ENCODE assay signal across 10 mouse cellular contexts in genomic region chr5:24484963-24485362, GRCm38 (mm10). TPM values are rescaled to one million over a fixed set of nuclear protein-coding genes. Genes with fewer than 3 reads are reported as not detected.
DNase-seq lines count a peak whose midpoint lies in the region; ATAC-seq and TF ChIP-seq lines count a peak whose summit lies in the region.
"Had no signal": no experiment of that assay in that cellular context is flagged by ENCODE, and none has a peak within 500 bp of the region (broad histone marks: within the 10 kb centered on the region; RNA-seq: fewer than 3 reads in every experiment).

No protein-coding gene starts in this region.

- no peak for TF ChIP-seq POLR2A in liver, adult 2 months (IDR thresholded peaks at IDR 0.05; ENCODE audit: extremely low read depth, insufficient read depth, low read length)

- H3K27ac ChIP-seq in hindbrain, embryonic 13.5 days: peak overlapping the region; percentile 82
- H3K27ac ChIP-seq in liver, adult 2 months (replicated peaks; ENCODE audit: insufficient read depth, low read depth, low read length): no peak overlapping the region

- H3K4me2 ChIP-seq in hindbrain, embryonic 13.5 days: peak overlapping the region; percentile 50

- H3K4me3 ChIP-seq in hindbrain, embryonic 13.5 days: peak overlapping the region; percentile 15
- no peak overlapping the region for H3K4me3 ChIP-seq in liver, adult 2 months (ENCODE audit: insufficient read depth, low read depth, low read length)
- H3K4me3 ChIP-seq: megakaryocyte, embryonic 14.5 days had no signal

- no peaks in the 10 kb centered on the region for H3K9me3 ChIP-seq in hindbrain, embryonic 13.5 days
- H3K9me3 ChIP-seq: megakaryocyte, embryonic 14.5 days had no signal

- DNase-seq in right cerebral cortex, postnatal 10 days (ENCODE audit: low spot score in 2 of 2): peak; percentile 44 to 52
- DNase-seq in right cerebral cortex, postnatal 14 days: no peak
- peak; percentile 59 for DNase-seq in liver, adult 2 months (ENCODE audit: extremely low read depth, low read depth, low spot score)
- DNase-seq in retina, postnatal 1 day: peak; percentile 56
- no peak for DNase-seq in layer of hippocampus, postnatal 14 days (ENCODE audit: low spot score in 2 of 2)
- DNase-seq in testis, postnatal 10 days (ENCODE audit: low spot score): no peak
- DNase-seq in lung, postnatal 25 days (ENCODE audit: low spot score): no peak
- DNase-seq: heart, postnatal 14 days had no signal

- 14% methylated on average over 22 of the region's 22 CpGs for WGBS in hindbrain, embryonic 13.5 days
- WGBS in liver, adult 2 months: 43% methylated on average over 22 of the region's 22 CpGs

- peak overlapping the region; percentile 65; the same call in 1 of the 2 replicates for H3K9ac ChIP-seq in hindbrain, embryonic 13.5 days
- H3K9ac ChIP-seq in liver, adult 2 months (ENCODE audit: low read depth, low read length): peak overlapping the region; percentile 23; the same call in 1 of the 2 replicates

- peak; percentile 18; the same call in 1 of the 2 replicates for ATAC-seq in hindbrain, embryonic 13.5 days (ENCODE audit: low FRiP score)

- peaks cover 70% of the 10 kb centered on the region for H3K36me3 ChIP-seq in hindbrain, embryonic 13.5 days
- H3K36me3 ChIP-seq in liver, adult 2 months (ENCODE audit: control insufficient read depth, insufficient read depth, low read length): peaks cover 3% of the 10 kb centered on the region

- peaks cover 92% of the 10 kb centered on the region for H3K4me1 ChIP-seq in hindbrain, embryonic 13.5 days (replicated peaks)
- peaks cover 10% of the 10 kb centered on the region for H3K4me1 ChIP-seq in liver, adult 2 months (ENCODE audit: control insufficient read depth, insufficient read depth, low read length)
- H3K4me1 ChIP-seq: megakaryocyte, embryonic 14.5 days had no signal

- no peak for TF ChIP-seq CTCF in liver, adult 2 months (IDR thresholded peaks at IDR 0.05; ENCODE audit: low read depth, low read length)

- 0 out of 2 replicates have a peak, but pooled peaks cover 5% of the 10 kb centered on the region for H3K27me3 ChIP-seq in hindbrain, embryonic 13.5 days
- H3K27me3 ChIP-seq in liver, adult 2 months (ENCODE audit: control insufficient read depth, insufficient read depth, low read length): no peaks in the 10 kb centered on the region
- H3K27me3 ChIP-seq: megakaryocyte, embryonic 14.5 days had no signal

- H3K79me2 ChIP-seq in liver, adult 2 months (ENCODE audit: control insufficient read depth, insufficient read depth, low read length): no peaks in the 10 kb centered on the region

RNA-seq across cellular contexts. Expression of gene Agap3, which starts 33.0 kb away (rescaled TPM):
- polyA plus RNA-seq in hindbrain, embryonic 13.5 days (2015; fragmentation: Nextera tagmentation; extraction: Ambion mirVana): 47.8 and 50.3 TPM in 2 replicates
- 13.8 and 17.9 TPM in 2 replicates for total RNA-seq in liver, adult 2 months (2014; rRNA removed)
- polyA plus RNA-seq in liver, adult 2 months (2012; rRNA removed): 33.7 and 37.8 TPM in 2 replicates
- total RNA-seq in layer of hippocampus, postnatal 14 days (2021): 100 to 1,000 TPM; 540 to 568 TPM

RNA-seq across cellular contexts. Expression of gene Tmub1, which starts 37.3 kb away (rescaled TPM):
- polyA plus RNA-seq in hindbrain, embryonic 13.5 days (2015; fragmentation: Nextera tagmentation; extraction: Ambion mirVana): 51.9 and 57.4 TPM in 2 replicates
- total RNA-seq in liver, adult 2 months (2014; rRNA removed): 5.2 and 6.2 TPM in 2 replicates
- 30.7 and 35.2 TPM in 2 replicates for polyA plus RNA-seq in liver, adult 2 months (2012; rRNA removed)
- total RNA-seq in layer of hippocampus, postnatal 14 days (2021): 10 to 100 TPM; 23.1 to 27.5 TPM

RNA-seq across cellular contexts. Expression of gene Fastk, which starts 39.9 kb away (rescaled TPM):
- polyA plus RNA-seq in hindbrain, embryonic 13.5 days (2015; fragmentation: Nextera tagmentation; extraction: Ambion mirVana): 88.1 and 96.1 TPM in 2 replicates
- total RNA-seq in liver, adult 2 months (2014; rRNA removed): 22.3 and 28.5 TPM in 2 replicates
- polyA plus RNA-seq in liver, adult 2 months (2012; rRNA removed): 104 and 166 TPM in 2 replicates
- total RNA-seq in layer of hippocampus, postnatal 14 days (2021): 100 to 1,000 TPM; 113 to 116 TPM

RNA-seq across cellular contexts. Expression of gene Gbx1, which starts 42.0 kb away (rescaled TPM):
- 4.6 and 5.1 TPM in 2 replicates for polyA plus RNA-seq in hindbrain, embryonic 13.5 days (2015; fragmentation: Nextera tagmentation; extraction: Ambion mirVana)
- not detected in 2 replicates for total RNA-seq in liver, adult 2 months (2014; rRNA removed)
- polyA plus RNA-seq in liver, adult 2 months (2012; rRNA removed): 0.02 TPM in 1 of 2 replicates, not detected in the other
- total RNA-seq in layer of hippocampus, postnatal 14 days (2021): not detected
- total RNA-seq: heart, postnatal 14 days had no signal

RNA-seq across cellular contexts. Expression of gene Asb10, which starts 55.8 kb away (rescaled TPM):
- polyA plus RNA-seq in hindbrain, embryonic 13.5 days (2015; fragmentation: Nextera tagmentation; extraction: Ambion mirVana): 0.16 and 0.49 TPM in 2 replicates
- total RNA-seq in liver, adult 2 months (2014; rRNA removed): 0.13 TPM in 1 of 2 replicates, not detected in the other
- 0.06 and 0.10 TPM in 2 replicates for polyA plus RNA-seq in liver, adult 2 months (2012; rRNA removed)
- under 1 TPM; 0.28 to 0.33 TPM for total RNA-seq in layer of hippocampus, postnatal 14 days (2021)

Comparison
In these comparisons a context has a peak if more than half of its experiments do, and no peak if none do; other contexts are left out.
1. DNase-seq: peak in right cerebral cortex, postnatal 10 days (2 of 2), liver, adult 2 months (single experiment) and retina, postnatal 1 day (single experiment); none in right cerebral cortex, postnatal 14 days (single experiment), layer of hippocampus, postnatal 14 days (0 of 2), testis, postnatal 10 days (single experiment) and lung, postnatal 25 days (single experiment).
2. RNA of gene Agap3, which starts 33.0 kb away (total RNA-seq): 540 to 568 TPM in layer of hippocampus, postnatal 14 days; 13.8 to 17.9 TPM in liver, adult 2 months; every median in the first group is over 10 times any median in the second.